Mouse (Mus musculus) bone marrow macrophage, adult 2 months (primary cell): ENCODE data around the gene D130043K22Rik. TPM values are rescaled to one million over a fixed set of nuclear protein-coding genes. Genes with fewer than 3 reads are reported as not detected.

Experiments used
- H3K27ac ChIP-seq: 2 replicates; pipeline ENCODE4 v1.5.1; 2012; ENCODE audit warnings: low read depth, low read length; ENCODE audit not compliant: insufficient read depth
- H3K4me1 ChIP-seq: 2 replicates; pipeline ENCODE4 v1.6.1; 2012; ENCODE audit warnings: low read length; ENCODE audit not compliant: control insufficient read depth, insufficient read depth
- H3K4me3 ChIP-seq: 2 replicates; pipeline ENCODE4 v1.5.1; 2012; ENCODE audit warnings: mild to moderate bottlenecking, low read length, moderate library complexity; ENCODE audit not compliant: insufficient read depth
- CTCF ChIP-seq: IDR thresholded peaks from 2 replicates; pipeline ENCODE4 v1.5.1; 2012; ENCODE audit warnings: low read depth, mild to moderate bottlenecking, low read length, moderate library complexity
- POLR2A ChIP-seq: IDR thresholded peaks from 2 replicates; pipeline ENCODE4 v1.6.1; 2012; ENCODE audit warnings: mild to moderate bottlenecking, low read depth, low read length, borderline replicate concordance
- polyA plus RNA-seq: library from polyadenylated mRNA; stranded (reverse); fragments of >200 nt; gene quantifications from 2 replicates; pipeline ENCODE4 v1.2.4, GENCODE M21; 2012; ENCODE audit not compliant: missing spikeins, insufficient read depth, insufficient read length

Gene D130043K22Rik
- polyA plus RNA-seq, 1 experiment = not detected

DNA sequence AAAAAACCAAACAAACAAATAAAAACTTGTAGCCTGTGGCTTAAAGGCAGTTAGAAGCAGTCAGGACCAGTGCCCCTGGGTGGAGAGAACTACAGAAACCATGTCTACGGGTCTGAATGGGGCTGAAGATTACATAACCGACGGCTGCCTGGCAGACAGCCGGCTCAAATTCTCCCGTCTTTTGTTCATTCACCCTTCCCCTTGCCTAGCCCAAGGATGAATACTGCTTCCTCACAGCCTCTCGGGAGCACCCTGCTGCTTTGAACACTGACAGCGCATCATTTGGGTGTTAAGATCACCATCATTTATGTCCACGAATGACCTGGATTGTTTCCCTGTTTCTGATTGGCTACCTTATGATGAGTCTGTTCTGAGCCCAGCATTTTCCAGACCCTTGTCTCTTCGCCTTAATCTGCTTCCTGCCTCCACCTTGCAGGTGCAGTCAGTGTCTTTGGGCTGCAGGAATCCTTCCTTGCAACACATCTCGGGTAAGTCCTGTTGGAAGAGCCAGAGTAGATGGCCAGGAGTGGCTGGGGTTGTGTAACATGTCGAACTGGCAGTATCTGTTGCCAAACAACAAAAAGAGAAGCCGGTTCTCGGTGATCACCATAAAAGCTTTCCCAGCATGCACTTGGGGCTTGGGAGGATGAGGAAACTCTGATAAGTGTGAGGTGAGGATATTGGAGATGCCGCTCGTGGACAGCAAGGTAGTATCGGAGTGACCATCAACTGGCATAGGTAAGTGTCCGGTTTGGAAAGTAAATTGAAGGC, 97.8 kb downstream of the D130043K22Rik start, which contains the start of gene Gpld1:
Gpld1 (plus strand) TSS at position 641 of the 771 bp plus-strand sequence.
- H3K4me3 ChIP-seq = no peak within 1 kb of the TSS
- TF ChIP-seq POLR2A = no peak
- no peak for TF ChIP-seq CTCF
- no peaks in the 10 kb centered on the region; the same call in 1 of the 2 replicates for H3K4me1 ChIP-seq
- no peak within 1 kb of the TSS for H3K27ac ChIP-seq

DNA sequence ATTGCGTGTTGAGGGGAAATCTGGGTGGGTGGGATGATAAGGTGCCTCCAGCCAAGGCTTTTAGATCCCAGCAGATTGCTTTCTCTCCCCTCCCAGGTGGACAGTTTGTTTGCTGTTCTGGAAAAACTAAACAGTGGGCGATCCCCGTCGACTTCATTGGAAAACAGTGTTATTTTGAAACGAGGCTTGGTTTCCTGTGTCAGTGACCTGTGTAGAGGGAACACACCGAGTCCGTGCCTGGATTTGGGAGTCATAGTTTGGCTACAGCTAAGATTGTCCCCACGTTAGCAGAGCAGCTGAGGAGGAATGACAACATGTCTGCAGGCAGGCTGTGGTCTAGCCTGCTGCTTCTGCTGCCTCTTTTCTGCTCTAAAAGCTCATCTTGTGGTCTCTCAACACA, 98.4 kb downstream of the D130043K22Rik start:
- TF ChIP-seq POLR2A (no peak), CTCF (no peak)
- no peak overlapping the region for H3K4me3 ChIP-seq
- no peak overlapping the region for H3K27ac ChIP-seq
- H3K4me1 ChIP-seq = no peaks in the 10 kb centered on the region; the same call in 1 of the 2 replicates

DNA sequence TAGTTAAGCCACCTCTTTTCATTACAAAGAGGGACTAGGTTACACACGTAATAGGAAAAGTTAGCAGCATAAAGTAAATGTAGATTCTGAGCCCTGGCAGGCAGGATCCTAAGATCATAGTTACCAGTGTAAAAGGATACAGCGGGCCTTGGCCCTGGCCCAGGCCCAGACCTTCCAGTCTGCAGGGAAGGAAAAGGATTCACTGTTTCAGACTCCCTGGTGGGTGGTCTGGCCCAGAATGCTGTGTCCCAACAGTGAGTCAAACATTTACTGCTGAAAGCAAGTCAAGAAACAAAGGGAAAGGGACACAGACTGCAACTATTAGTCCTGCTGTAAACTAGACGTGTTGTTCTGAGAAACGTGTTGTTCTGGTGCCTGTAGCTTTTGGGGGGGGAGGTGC, 100.6 kb downstream of the D130043K22Rik start:
- H3K4me3 ChIP-seq = no peak overlapping the region
- H3K27ac ChIP-seq = no peak overlapping the region
- TF ChIP-seq POLR2A (no peak), CTCF (no peak)
- H3K4me1 ChIP-seq = no peaks in the 10 kb centered on the region

DNA sequence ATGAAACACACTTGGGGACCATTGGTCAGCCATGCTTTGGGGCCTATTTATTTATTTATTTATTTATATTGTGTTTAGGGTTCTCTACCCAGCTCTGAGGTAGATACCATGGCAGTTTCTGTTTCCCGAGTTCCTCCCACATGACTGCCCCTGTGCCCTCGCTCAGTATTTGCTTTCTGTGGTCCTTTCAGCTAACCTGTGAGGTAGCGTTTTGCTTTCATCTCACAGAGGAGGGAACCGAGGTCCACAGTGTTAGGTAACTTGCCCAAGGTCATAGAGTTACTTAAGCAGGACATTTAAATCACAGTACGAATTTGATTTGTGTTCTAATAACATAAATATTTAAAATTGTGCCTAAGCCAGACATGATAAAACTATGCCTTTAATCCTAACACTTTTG, 102.2 kb downstream of the D130043K22Rik start:
- H3K27ac ChIP-seq = no peak overlapping the region
- H3K4me3 ChIP-seq = no peak overlapping the region
- H3K4me1 ChIP-seq = no peaks in the 10 kb centered on the region
- no peak for TF ChIP-seq CTCF
- TF ChIP-seq POLR2A = no peak

DNA sequence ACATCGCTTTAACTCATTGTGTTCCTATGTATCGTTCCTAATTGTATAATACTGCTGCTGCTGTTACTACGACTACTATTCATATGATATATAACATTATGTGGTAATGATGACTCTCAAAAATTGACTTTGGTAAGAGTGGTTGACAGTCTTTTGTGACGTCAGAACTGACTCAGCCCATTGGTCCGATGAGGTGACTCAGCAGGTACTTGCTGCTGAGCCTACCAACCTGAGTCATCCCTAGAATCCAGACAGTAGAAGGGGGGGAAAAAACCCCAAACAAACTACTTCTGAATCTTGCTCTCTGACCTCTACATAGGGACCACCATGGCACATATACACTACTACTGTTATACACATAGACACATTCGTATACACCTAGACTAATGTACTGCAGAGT, 103.9 kb downstream of the D130043K22Rik start:
- TF ChIP-seq CTCF = no peak
- no peak for TF ChIP-seq POLR2A
- no peak overlapping the region for H3K27ac ChIP-seq
- H3K4me3 ChIP-seq = no peak overlapping the region
- H3K4me1 ChIP-seq = no peaks in the 10 kb centered on the region

Other genes with a start within 250 kb of the D130043K22Rik start
- not detected in 2 replicates for gene Armh2, start 103.9 kb upstream of the D130043K22Rik start, polyA plus RNA-seq
- 64.6 and 76.6 TPM in 2 replicates for gene Gmnn, start 83.2 kb upstream of the D130043K22Rik start, polyA plus RNA-seq
- 575 and 610 TPM in 2 replicates for gene BC005537, start 43.5 kb upstream of the D130043K22Rik start, polyA plus RNA-seq
- gene Acot13, start 13.6 kb upstream of the D130043K22Rik start, polyA plus RNA-seq = 81.0 and 91.3 TPM in 2 replicates
- gene Tdp2, start 13.5 kb upstream of the D130043K22Rik start, polyA plus RNA-seq = 29.0 and 36.4 TPM in 2 replicates
- 0.32 and 0.37 TPM in 2 replicates for gene Aldh5a1, start 92.5 kb downstream of the D130043K22Rik start, polyA plus RNA-seq
- not detected in 2 replicates for gene Gpld1, start 98.0 kb downstream of the D130043K22Rik start, polyA plus RNA-seq
- gene Mrs2, start 175.2 kb downstream of the D130043K22Rik start, polyA plus RNA-seq = 11.3 and 15.8 TPM in 2 replicates
- not detected in 2 replicates for gene Dcdc2a, start 210.9 kb downstream of the D130043K22Rik start, polyA plus RNA-seq